In the genomic region with DNA sequence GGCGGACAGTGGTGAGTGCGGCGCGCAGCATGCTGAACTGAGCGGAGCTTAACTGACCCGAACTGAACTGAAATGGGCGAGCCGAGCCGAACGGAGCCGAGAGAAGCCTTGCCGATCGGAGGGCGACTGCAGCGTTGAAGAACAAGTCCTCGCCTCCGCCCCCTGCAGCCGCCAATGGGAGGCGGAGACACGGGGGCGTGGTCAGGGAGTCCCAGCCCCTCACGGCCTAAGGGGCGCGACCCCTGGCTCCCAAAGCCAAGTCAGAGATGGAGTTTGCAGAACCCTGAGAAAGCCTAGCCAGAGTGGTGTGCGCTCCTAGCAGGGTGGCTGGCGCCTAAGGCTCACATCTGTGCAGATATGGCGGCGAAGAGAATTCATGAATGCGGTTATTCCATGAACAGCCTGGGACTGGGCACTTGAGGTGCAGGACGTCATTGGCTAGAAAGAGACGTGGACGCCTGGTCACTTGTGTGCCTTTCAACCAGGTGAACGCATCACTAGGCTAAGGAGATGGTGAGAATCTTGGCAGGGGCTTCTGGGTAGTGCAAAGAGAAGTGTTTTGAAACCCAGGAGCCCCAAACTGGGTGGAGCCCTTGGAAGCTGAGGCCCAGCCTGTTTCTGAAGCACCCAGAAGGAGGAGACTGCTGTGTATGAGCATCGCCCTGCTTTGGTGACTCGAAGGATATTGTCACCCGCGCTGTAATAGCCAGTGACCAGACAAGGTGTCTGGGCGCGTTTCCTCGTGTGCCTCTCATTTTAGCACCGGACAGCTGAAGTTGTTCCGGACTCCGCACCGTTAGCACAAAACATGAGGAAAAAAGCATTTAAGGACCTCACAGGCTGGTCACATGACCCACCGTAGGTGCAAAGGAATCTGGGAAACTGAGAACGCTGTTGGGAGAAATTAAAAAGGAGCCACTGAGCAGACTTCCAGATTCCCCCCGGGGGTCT, we compare ENCODE assay signal across 8 mouse cellular contexts. TPM values are rescaled to one million over a fixed set of nuclear protein-coding genes. Genes with fewer than 3 reads are reported as not detected.
DNase-seq lines count a peak whose midpoint lies in the region; ATAC-seq lines count a peak whose summit lies in the region.

A gene (minus strand): TSS at position 374 of the 951 bp plus-strand sequence.

- peak within 1 kb of the TSS; percentile 77 for H3K9ac ChIP-seq in hindbrain, embryonic 15.5 days

- no peaks in the 10 kb centered on the region for H3K9me3 ChIP-seq in hindbrain, embryonic 15.5 days

- DNase-seq in R1 (ENCODE audit: low read depth, low spot score): peak; percentile 95
- DNase-seq in cerebellum, postnatal 25 days: peak; percentile 62 to 77
- DNase-seq in frontal cortex, postnatal 36 days (ENCODE audit: low spot score in 2 of 2): peak; percentile 62 to 80
- peak; percentile 60 for DNase-seq in left cerebral cortex, adult 11 months (ENCODE audit: low spot score)
- peak; percentile 90 to 95 for DNase-seq in lung, postnatal 4 days
- peak; percentile 46 for DNase-seq in retina, postnatal 7 days (ENCODE audit: low read depth, low spot score)
- peak; percentile 67 for DNase-seq in urinary bladder, adult 2 months (ENCODE audit: low spot score)

- peaks cover 35% of the 10 kb centered on the region for H3K4me1 ChIP-seq in hindbrain, embryonic 15.5 days (replicated peaks)

- peak within 1 kb of the TSS; percentile 82 for H3K27ac ChIP-seq in hindbrain, embryonic 15.5 days (replicated peaks)

- 2% methylated on average over 47 of the region's 47 CpGs for WGBS in hindbrain, embryonic 15.5 days

- peak; percentile 85 for ATAC-seq in hindbrain, embryonic 15.5 days (ENCODE audit: low FRiP score, low read depth)

- no peaks in the 10 kb centered on the region for H3K36me3 ChIP-seq in hindbrain, embryonic 15.5 days

- no peaks in the 10 kb centered on the region for H3K27me3 ChIP-seq in hindbrain, embryonic 15.5 days

- peak within 1 kb of the TSS; percentile 96 for H3K4me2 ChIP-seq in hindbrain, embryonic 15.5 days

- peak within 1 kb of the TSS; percentile 86 for H3K4me3 ChIP-seq in hindbrain, embryonic 15.5 days

RNA-seq across cellular contexts. Expression of the gene that starts here (rescaled TPM):
- polyA plus RNA-seq in hindbrain, embryonic 15.5 days (2015; fragmentation: Nextera tagmentation; extraction: Ambion mirVana): 127 and 137 TPM in 2 replicates
- polyA plus RNA-seq in urinary bladder, adult 2 months (2012; rRNA removed): 663 and 712 TPM in 2 replicates

Comparison
In these comparisons a context has a peak if more than half of its experiments do, and no peak if none do; other contexts are left out.
1. Peak in every context shown above with its lines: DNase-seq, ATAC-seq, H3K4me3 ChIP-seq and H3K27ac ChIP-seq.